Mouse (Mus musculus) naive thymus-derived CD4-positive, alpha-beta T cell, adult 5 months (primary cell): ENCODE measurements around the gene Fbxo41. TPM values are rescaled to one million over a fixed set of nuclear protein-coding genes. Genes with fewer than 3 reads are reported as not detected.

Experiments used
- polyA plus RNA-seq: library from polyadenylated mRNA; unstranded; fragments of 100-300 nt; shearing (Covaris generic); gene quantifications from one replicate; pipeline ENCODE4 v1.2.1, GENCODE M21; 2017

The Fbxo41 gene
- polyA plus RNA-seq, result not detected

DNA sequence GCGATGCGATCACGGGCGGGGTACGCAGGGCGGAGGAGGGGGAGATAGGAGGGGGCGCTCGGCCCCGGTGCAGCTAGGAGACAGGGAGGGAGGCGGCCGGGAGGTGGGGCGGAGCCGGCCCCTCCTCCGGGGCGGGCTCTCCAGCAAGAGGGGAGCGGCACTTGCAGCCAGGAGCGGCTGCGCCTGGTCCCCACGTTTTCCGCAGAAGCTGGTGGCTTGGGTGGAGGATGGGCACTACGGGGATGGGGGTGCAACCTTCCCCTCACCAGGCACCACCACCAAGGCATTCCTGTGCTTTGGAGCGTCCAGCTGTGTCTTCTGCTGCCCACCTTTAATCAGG, at the start of gene Fbxo41:
TSS of gene Fbxo41 (minus strand) at position 84 of the 340 bp plus-strand sequence.

GRCm38 (mm10) chr6:85513531-85513910, 10.7 kb upstream of the Fbxo41 start, which contains the start of gene Egr4:
Egr4 (minus strand) TSS chr6:85513589.

GRCm38 (mm10) chr6:85451664-85452410, 51.0 kb downstream of the Fbxo41 start, which contains the start of gene Pradc1:
Pradc1 (minus strand) TSS chr6:85451970.

GRCm38 (mm10) chr6:85450697-85451663, 51.8 kb downstream of the Fbxo41 start, which contains the start of gene Cct7:
Cct7 (plus strand) TSS chr6:85451514.

DNA sequence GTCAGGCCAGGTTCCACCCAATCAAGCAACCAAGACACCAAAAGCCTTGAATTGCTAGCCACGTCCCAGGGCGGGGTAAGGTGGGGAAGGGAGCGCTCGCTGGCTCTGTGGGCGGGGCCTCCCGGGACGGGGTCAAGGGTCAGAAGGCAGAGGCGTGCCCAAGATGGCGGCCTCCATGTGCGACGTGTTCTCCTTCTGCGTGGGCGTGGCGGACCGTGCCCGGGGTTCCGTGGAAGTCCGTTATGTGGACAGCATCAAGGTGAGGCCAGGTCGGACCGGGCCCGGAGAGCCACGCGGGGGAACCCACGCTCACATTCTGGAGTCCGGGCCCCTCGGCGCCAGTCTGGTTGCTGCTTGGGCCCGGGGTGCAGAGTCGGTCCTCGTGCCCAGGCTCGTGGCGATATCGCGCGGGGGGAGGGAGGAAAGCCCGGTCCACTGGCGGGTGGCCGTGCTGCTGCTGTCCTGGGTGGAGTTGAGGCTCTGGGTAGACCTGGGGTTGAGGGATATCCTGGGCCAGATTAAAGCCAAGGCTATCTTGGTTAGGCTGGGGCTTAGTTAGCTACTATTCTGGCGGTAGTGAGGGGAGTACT, 70.9 kb downstream of the Fbxo41 start, which contains the start of gene Smyd5:
TSS of gene Smyd5 (plus strand) at position 148 of the 590 bp plus-strand sequence.

GRCm38 (mm10) chr6:85423836-85424379, 78.9 kb downstream of the Fbxo41 start, which contains the start of gene Noto:
Noto (plus strand) TSS chr6:85423886.

Other genes with a start within 250 kb of the Fbxo41 start
- 1.5 TPM for gene Sfxn5, start 169.6 kb downstream of the Fbxo41 start, polyA plus RNA-seq
- 0.58 TPM for gene Rab11fip5, start 128.4 kb downstream of the Fbxo41 start, polyA plus RNA-seq
- gene Noto, start 79.1 kb downstream of the Fbxo41 start, polyA plus RNA-seq, result not detected
- 34.2 TPM for gene Smyd5, start 71.0 kb downstream of the Fbxo41 start, polyA plus RNA-seq
- gene Cct7, start 51.5 kb downstream of the Fbxo41 start, polyA plus RNA-seq, result 313 TPM
- gene Pradc1, start 51.0 kb downstream of the Fbxo41 start, polyA plus RNA-seq, result 20.5 TPM
- not detected for gene Egr4, start 10.6 kb upstream of the Fbxo41 start, polyA plus RNA-seq
- gene Alms1, start 84.5 kb upstream of the Fbxo41 start, polyA plus RNA-seq, result 1.3 TPM
- not detected for gene Nat8f7, start 210.2 kb upstream of the Fbxo41 start, polyA plus RNA-seq